Mouse (Mus musculus) adrenal gland, adult 2 months (tissue): ENCODE results near the gene Fam178b. TPM values are rescaled to one million over a fixed set of nuclear protein-coding genes. Genes with fewer than 3 reads are reported as not detected.
A peak's percentile ranks its signal among the peaks of the same experiment; 100 is the strongest.

Source experiments
- DNase-seq: peaks from one replicate; pipeline ENCODE4 v3.0.0; 2021
- polyA plus RNA-seq: library from polyadenylated mRNA; depleted of rRNA; stranded (reverse); fragments of >200 nt; gene quantifications from 2 replicates; pipeline ENCODE4 v1.2.3, GENCODE M21; 2012
- total RNA-seq, 2 experiments: library from RNA; stranded (reverse); gene quantifications; 2 replicates each; pipeline ENCODE4 v1.2.3; 2021

Gene Fam178b
- total and polyA plus RNA-seq, 3 experiments: 0.14 to 0.79 (median 0.52) TPM

GRCm38 (mm10) chr1:36566425-36566824 lies 116.6 kb downstream of the Fam178b start:
- no peak for DNase-seq

- DNase-seq: peak; percentile 56
Observed at GRCm38 (mm10) chr1:36564101-36564500, 118.9 kb downstream of the Fam178b start.

GRCm38 (mm10) chr1:36563632-36564031 lies 119.4 kb downstream of the Fam178b start:
- no peak for DNase-seq

GRCm38 (mm10) chr1:36563197-36563596 lies 119.8 kb downstream of the Fam178b start:
- DNase-seq: no peak

- DNase-seq: no peak
Observed at GRCm38 (mm10) chr1:36562388-36562787, 120.6 kb downstream of the Fam178b start.

GRCm38 (mm10) chr1:36560903-36561302 lies 122.1 kb downstream of the Fam178b start:
- peak; percentile 66 for DNase-seq

- DNase-seq: no peak
Observed at GRCm38 (mm10) chr1:36559888-36560287, 123.1 kb downstream of the Fam178b start.

- peak; percentile 35 for DNase-seq
Observed at GRCm38 (mm10) chr1:36559256-36559655, 123.7 kb downstream of the Fam178b start.

GRCm38 (mm10) chr1:36558031-36558993 lies 124.7 kb downstream of the Fam178b start, which contains the start of gene Sema4c:
Gene Sema4c, minus strand, starts transcription at chr1:36558349.
- peak; percentile 88 for DNase-seq

GRCm38 (mm10) chr1:36557457-36558011 lies 125.4 kb downstream of the Fam178b start:
- DNase-seq: peak; percentile 87

- peak; percentile 92 for DNase-seq
Observed at GRCm38 (mm10) chr1:36556553-36557456, 126.2 kb downstream of the Fam178b start.

- peak; percentile 47 for DNase-seq
Observed at GRCm38 (mm10) chr1:36555798-36556395, 127.1 kb downstream of the Fam178b start.

- DNase-seq: peak; percentile 62
Observed at GRCm38 (mm10) chr1:36554633-36555399, 128.2 kb downstream of the Fam178b start.

GRCm38 (mm10) chr1:36552506-36552905 lies 130.5 kb downstream of the Fam178b start:
- DNase-seq: no peak

- DNase-seq: no peak
Observed at GRCm38 (mm10) chr1:36551904-36552303, 131.1 kb downstream of the Fam178b start.

- DNase-seq: no peak
Observed at GRCm38 (mm10) chr1:36550075-36550863, 132.7 kb downstream of the Fam178b start.

- no peak for DNase-seq
Observed at GRCm38 (mm10) chr1:36549491-36549890, 133.5 kb downstream of the Fam178b start.

- DNase-seq: no peak
Observed at GRCm38 (mm10) chr1:36548771-36549170, 134.2 kb downstream of the Fam178b start.

GRCm38 (mm10) chr1:36547981-36548598 lies 134.9 kb downstream of the Fam178b start:
- DNase-seq: no peak
